Comparison of ENCODE assay signal across 14 mouse cellular contexts in the genomic region with DNA sequence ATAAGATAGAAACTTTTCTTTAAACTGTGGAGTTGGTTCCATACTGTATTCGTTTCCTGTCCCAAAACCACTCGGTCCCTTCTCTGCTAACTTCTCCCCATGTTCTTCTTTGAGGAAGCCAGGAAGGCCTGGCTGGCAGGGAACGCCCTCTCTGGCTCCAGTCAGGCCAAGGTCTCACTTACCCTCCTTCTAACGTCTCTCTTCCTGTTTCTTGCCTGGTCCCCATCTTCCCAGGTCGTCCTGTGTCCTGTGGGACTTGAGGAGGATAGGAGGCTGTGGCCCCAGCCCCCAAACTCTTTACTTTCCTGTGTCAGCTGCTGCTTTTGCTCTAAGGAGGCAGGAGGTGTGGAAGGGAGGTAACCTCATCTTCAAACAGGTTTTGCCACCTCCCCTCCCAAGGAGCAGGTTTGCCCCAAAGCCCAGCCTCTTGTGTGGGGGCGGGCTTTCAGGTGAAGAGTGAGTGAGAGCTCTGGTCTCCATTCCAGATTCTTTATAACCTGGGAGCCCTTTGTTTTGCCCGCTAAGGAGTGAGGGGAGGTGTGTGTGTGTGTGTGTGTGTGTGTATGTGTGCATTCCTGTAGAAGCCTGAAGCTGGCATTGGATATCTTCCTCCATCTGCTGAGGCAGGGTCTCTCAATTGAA. TPM values are rescaled to one million over a fixed set of nuclear protein-coding genes. Genes with fewer than 3 reads are reported as not detected.
A peak's percentile ranks its signal among the peaks of the same experiment; 100 is the strongest.
DNase-seq lines count a peak whose midpoint lies in the region; ATAC-seq and TF ChIP-seq lines count a peak whose summit lies in the region.
"Had no signal": no experiment of that assay in that cellular context is flagged by ENCODE, and none has a peak within 500 bp of the region (broad histone marks: within the 10 kb centered on the region; RNA-seq: fewer than 3 reads in every experiment).

TSS of gene Bnipl (minus strand) at position 411 of the 642 bp plus-strand sequence.

- no peak for TF ChIP-seq POLR2A in lung, adult 2 months (IDR thresholded peaks at IDR 0.05; ENCODE audit: borderline replicate concordance, extremely low read depth, low read depth, low read length)

- peak; percentile 60 for DNase-seq in cerebellum, adult 9-11 months
- no peak for DNase-seq in cerebellum, postnatal 10 days
- DNase-seq in lung, adult 2 months = no peak
- no peak for DNase-seq in lung, postnatal 10 days
- DNase-seq in thymus, postnatal 14 days = no peak
- no peak for DNase-seq in gastrocnemius, adult 2 months

- no peaks in the 10 kb centered on the region for H3K9me3 ChIP-seq in limb, embryonic 13.5 days
- H3K9me3 ChIP-seq in stomach, embryonic 15.5 days = no peaks in the 10 kb centered on the region
- H3K9me3 ChIP-seq: hindbrain, embryonic 15.5 days; midbrain, embryonic 13.5 days; neural tube, embryonic 12.5 days had no signal

- H3K27me3 ChIP-seq in limb, embryonic 13.5 days = no peaks in the 10 kb centered on the region
- no peaks in the 10 kb centered on the region for H3K27me3 ChIP-seq in stomach, embryonic 15.5 days (replicated peaks)
- H3K27me3 ChIP-seq: hindbrain, embryonic 15.5 days; midbrain, embryonic 13.5 days; neural tube, embryonic 12.5 days had no signal

- ATAC-seq in limb, embryonic 13.5 days (ENCODE audit: low FRiP score, low read depth) = 0 out of 2 replicates have a peak, but pooled peaks have one; percentile 36
- ATAC-seq in stomach, embryonic 15.5 days (ENCODE audit: insufficient read depth, low FRiP score, low read depth) = peak; percentile 55; the same call in 1 of the 2 replicates
- ATAC-seq: activated CD4-positive, CD25-positive, alpha-beta regulatory T cell, adult 4 months; midbrain, embryonic 13.5 days had no signal

- 42% methylated on average over 7 of the region's 7 CpGs for WGBS in lung, adult 2 months
- WGBS in limb, embryonic 13.5 days = 46% methylated on average over 7 of the region's 7 CpGs
- WGBS in stomach, embryonic 15.5 days = 46% methylated on average over 7 of the region's 7 CpGs

- H3K4me3 ChIP-seq in lung, adult 2 months (replicated peaks; ENCODE audit: extremely low read depth, low read depth, low read length) = no peak within 1 kb of the TSS
- no peak within 1 kb of the TSS for H3K4me3 ChIP-seq in limb, embryonic 13.5 days
- H3K4me3 ChIP-seq in stomach, embryonic 15.5 days (replicated peaks) = no peak within 1 kb of the TSS
- no peak within 1 kb of the TSS for H3K4me3 ChIP-seq in gastrocnemius, adult 2 months
- H3K4me3 ChIP-seq: erythroblast, embryonic 14.5 days; hindbrain, embryonic 15.5 days; midbrain, embryonic 13.5 days; neural tube, embryonic 12.5 days had no signal

- TF ChIP-seq CTCF in lung, adult 2 months (IDR thresholded peaks at IDR 0.05; ENCODE audit: insufficient read depth, low read length) = no peak
- TF ChIP-seq CTCF in gastrocnemius, adult 2 months (IDR thresholded peaks at IDR 0.05) = no peak

- no peaks in the 10 kb centered on the region for H3K4me1 ChIP-seq in lung, adult 2 months (ENCODE audit: control insufficient read depth, insufficient read depth, low read length)
- H3K4me1 ChIP-seq in limb, embryonic 13.5 days = 0 out of 2 replicates have a peak, but pooled peaks cover 7% of the 10 kb centered on the region
- no peaks in the 10 kb centered on the region for H3K4me1 ChIP-seq in stomach, embryonic 15.5 days
- H3K4me1 ChIP-seq: hindbrain, embryonic 15.5 days; midbrain, embryonic 13.5 days; neural tube, embryonic 12.5 days had no signal

- no peak within 1 kb of the TSS for H3K27ac ChIP-seq in limb, embryonic 13.5 days
- H3K27ac ChIP-seq in stomach, embryonic 15.5 days = 0 out of 2 replicates have a peak within 1 kb of the TSS, but pooled peaks have one; percentile 46
- no peak within 1 kb of the TSS for H3K27ac ChIP-seq in gastrocnemius, adult 2 months
- H3K27ac ChIP-seq: hindbrain, embryonic 15.5 days; midbrain, embryonic 13.5 days; neural tube, embryonic 12.5 days had no signal

- peaks cover 45% of the 10 kb centered on the region for H3K36me3 ChIP-seq in limb, embryonic 13.5 days
- H3K36me3 ChIP-seq in stomach, embryonic 15.5 days = peaks cover 8% of the 10 kb centered on the region; the same call in 1 of the 2 replicates

- no peak within 1 kb of the TSS for H3K9ac ChIP-seq in limb, embryonic 13.5 days
- H3K9ac ChIP-seq in stomach, embryonic 15.5 days = no peak within 1 kb of the TSS
- H3K9ac ChIP-seq: hindbrain, embryonic 15.5 days; midbrain, embryonic 13.5 days; neural tube, embryonic 12.5 days had no signal

- H3K4me2 ChIP-seq in limb, embryonic 13.5 days (replicated peaks) = 0 out of 2 replicates have a peak within 1 kb of the TSS, but pooled peaks have one; percentile 12
- 0 out of 2 replicates have a peak within 1 kb of the TSS, but pooled peaks have one; percentile 21 for H3K4me2 ChIP-seq in stomach, embryonic 15.5 days
- H3K4me2 ChIP-seq: hindbrain, embryonic 15.5 days; midbrain, embryonic 13.5 days; neural tube, embryonic 12.5 days had no signal

- intact Hi-C loops in gastrocnemius, adult 2 months (cut with DNase I) = no loop called here

RNA-seq across cellular contexts. Expression of gene Bnipl, which starts in this region (rescaled TPM):
- polyA plus RNA-seq in lung, adult 2 months (2012; rRNA removed) = 4.2 and 13.3 TPM in 2 replicates
- polyA plus RNA-seq in limb, embryonic 13.5 days (2015; fragmentation: Nextera tagmentation; extraction: Ambion mirVana) = 2.2 and 2.5 TPM in 2 replicates
- polyA plus RNA-seq in stomach, embryonic 15.5 days (2015; fragmentation: Nextera tagmentation; extraction: Ambion mirVana) = 3.5 and 5.8 TPM in 2 replicates
- under 1 TPM in 1 of 2 experiments, not detected in 1; 0.31 TPM for total RNA-seq in gastrocnemius, adult 2 months (2021)
- polyA plus RNA-seq: activated CD4-positive, CD25-positive, alpha-beta regulatory T cell, adult 4 months; erythroblast, embryonic 14.5 days; liver, embryonic 16.5 days had no signal
